Mouse (Mus musculus): ENCODE data around the gene Gal. TPM values are rescaled to one million over a fixed set of nuclear protein-coding genes. Genes with fewer than 3 reads are reported as not detected.

Gene Gal
- polyA plus RNA-seq (2015; fragmentation: Nextera tagmentation; extraction: Ambion mirVana), result 0.61 and 0.70 TPM in 2 replicates

GRCm38 (mm10) chr19:3414268-3414733 lies at the start of gene Gal:
Gal (minus strand) TSS chr19:3414544.
- 0 out of 2 replicates have a peak, but pooled peaks have one; percentile 36 for ATAC-seq (replicated peaks; ENCODE audit: low FRiP score, low read depth)
- 1% methylated on average over 24 of the region's 37 CpGs for WGBS
- H3K36me3 ChIP-seq (ENCODE audit: insufficient read depth, low read length), result no peaks in the 10 kb centered on the region

GRCm38 (mm10) chr19:3459986-3460385 lies 45.6 kb upstream of the Gal start:
- no peak for TF ChIP-seq CTCF (IDR thresholded peaks at IDR 0.05; ENCODE audit: low read depth)
- Histone ChIP-seq H3K4me2 (ENCODE audit: low read length) (no peak overlapping the region), H3K27ac (no peak overlapping the region), H3K4me3 (replicated peaks; ENCODE audit: low read depth, low read length) (no peak overlapping the region), H3K27me3 (ENCODE audit: insufficient read depth, low read length) (no peaks in the 10 kb centered on the region), H3K4me1 (replicated peaks; ENCODE audit: insufficient read depth, low read length) (no peaks in the 10 kb centered on the region), H3K9me3 (replicated peaks; ENCODE audit: low read length) (no peaks in the 10 kb centered on the region), H3K9ac (ENCODE audit: low read depth, low read length) (no peak overlapping the region), H3K36me3 (ENCODE audit: insufficient read depth, low read length) (peaks cover 86% of the 10 kb centered on the region)
- ATAC-seq (replicated peaks; ENCODE audit: low FRiP score, low read depth), result no peak
- DNase-seq (ENCODE audit: low spot score), result no peak
- WGBS, result 87% methylated on average over 3 of the region's 3 CpGs

More at GRCm38 (mm10) chr19:3414268-3414733, at the start of gene Gal:
- peak within 1 kb of the TSS; percentile 22 for H3K4me3 ChIP-seq (replicated peaks; ENCODE audit: low read depth, low read length)
- no peak within 1 kb of the TSS for H3K9ac ChIP-seq (ENCODE audit: low read depth, low read length)
- H3K9me3 ChIP-seq (replicated peaks; ENCODE audit: low read length), result no peaks in the 10 kb centered on the region
- DNase-seq (ENCODE audit: low spot score), result peak; percentile 20
- no peak within 1 kb of the TSS for H3K27ac ChIP-seq
- peak within 1 kb of the TSS; percentile 59 for H3K4me2 ChIP-seq (ENCODE audit: low read length)
- TF ChIP-seq CTCF (IDR thresholded peaks at IDR 0.05; ENCODE audit: low read depth), result no peak
- H3K4me1 ChIP-seq (replicated peaks; ENCODE audit: insufficient read depth, low read length), result peaks cover 6% of the 10 kb centered on the region; the same call in 1 of the 2 replicates
- H3K27me3 ChIP-seq (ENCODE audit: insufficient read depth, low read length), result peaks cover 9% of the 10 kb centered on the region

- no peaks in the 10 kb centered on the region for H3K27me3 ChIP-seq (ENCODE audit: insufficient read depth, low read length)
- H3K4me2 ChIP-seq (ENCODE audit: low read length), result no peak overlapping the region
- no peak for TF ChIP-seq CTCF (IDR thresholded peaks at IDR 0.05; ENCODE audit: low read depth)
- H3K9ac ChIP-seq (ENCODE audit: low read depth, low read length), result no peak overlapping the region
- DNase-seq (ENCODE audit: low spot score) (no peak), ATAC-seq (replicated peaks; ENCODE audit: low FRiP score, low read depth) (no peak)
- peaks cover 80% of the 10 kb centered on the region for H3K36me3 ChIP-seq (ENCODE audit: insufficient read depth, low read length)
- no peak overlapping the region for H3K27ac ChIP-seq
- no peaks in the 10 kb centered on the region for H3K9me3 ChIP-seq (replicated peaks; ENCODE audit: low read length)
- H3K4me1 ChIP-seq (replicated peaks; ENCODE audit: insufficient read depth, low read length), result no peaks in the 10 kb centered on the region
- WGBS, result 88% methylated on average over 6 of the region's 6 CpGs
- no peak overlapping the region for H3K4me3 ChIP-seq (replicated peaks; ENCODE audit: low read depth, low read length)
These were observed 44.2 kb upstream of the Gal start for GRCm38 (mm10) chr19:3458331-3459099.

GRCm38 (mm10) chr19:3457700-3458099 lies 43.4 kb upstream of the Gal start:
- Histone ChIP-seq H3K27me3 (ENCODE audit: insufficient read depth, low read length) (no peaks in the 10 kb centered on the region), H3K9me3 (replicated peaks; ENCODE audit: low read length) (no peaks in the 10 kb centered on the region), H3K4me3 (replicated peaks; ENCODE audit: low read depth, low read length) (no peak overlapping the region), H3K27ac (no peak overlapping the region), H3K9ac (ENCODE audit: low read depth, low read length) (no peak overlapping the region), H3K36me3 (ENCODE audit: insufficient read depth, low read length) (peaks cover 72% of the 10 kb centered on the region), H3K4me1 (replicated peaks; ENCODE audit: insufficient read depth, low read length) (no peaks in the 10 kb centered on the region), H3K4me2 (ENCODE audit: low read length) (no peak overlapping the region)
- 96% methylated on average over 4 of the region's 4 CpGs for WGBS
- ATAC-seq (replicated peaks; ENCODE audit: low FRiP score, low read depth) (no peak), DNase-seq (ENCODE audit: low spot score) (no peak)
- TF ChIP-seq CTCF (IDR thresholded peaks at IDR 0.05; ENCODE audit: low read depth), result no peak

- no peaks in the 10 kb centered on the region for H3K27me3 ChIP-seq (ENCODE audit: insufficient read depth, low read length)
- no peak for DNase-seq (ENCODE audit: low spot score)
- no peaks in the 10 kb centered on the region for H3K9me3 ChIP-seq (replicated peaks; ENCODE audit: low read length)
- WGBS, result 53% methylated on average over 6 of the region's 6 CpGs
- H3K9ac ChIP-seq (ENCODE audit: low read depth, low read length), result no peak overlapping the region
- no peaks in the 10 kb centered on the region for H3K4me1 ChIP-seq (replicated peaks; ENCODE audit: insufficient read depth, low read length)
- ATAC-seq (replicated peaks; ENCODE audit: low FRiP score, low read depth), result 0 out of 2 replicates have a peak, but pooled peaks have one; percentile 38
- H3K36me3 ChIP-seq (ENCODE audit: insufficient read depth, low read length), result peaks cover 18% of the 10 kb centered on the region
- H3K4me2 ChIP-seq (ENCODE audit: low read length), result no peak overlapping the region
- TF ChIP-seq CTCF (IDR thresholded peaks at IDR 0.05; ENCODE audit: low read depth), result no peak
- H3K27ac ChIP-seq, result no peak overlapping the region
- H3K4me3 ChIP-seq (replicated peaks; ENCODE audit: low read depth, low read length), result no peak overlapping the region
These were observed 37.3 kb upstream of the Gal start for GRCm38 (mm10) chr19:3451649-3452048.

GRCm38 (mm10) chr19:3451170-3451569 lies 36.8 kb upstream of the Gal start:
- no peak overlapping the region for H3K9ac ChIP-seq (ENCODE audit: low read depth, low read length)
- H3K4me2 ChIP-seq (ENCODE audit: low read length), result no peak overlapping the region
- 22% methylated on average over 6 of the region's 6 CpGs for WGBS
- H3K27me3 ChIP-seq (ENCODE audit: insufficient read depth, low read length), result no peaks in the 10 kb centered on the region
- H3K4me1 ChIP-seq (replicated peaks; ENCODE audit: insufficient read depth, low read length), result no peaks in the 10 kb centered on the region
- peaks cover 18% of the 10 kb centered on the region for H3K36me3 ChIP-seq (ENCODE audit: insufficient read depth, low read length)
- DNase-seq (ENCODE audit: low spot score) (peak; percentile 93), ATAC-seq (replicated peaks; ENCODE audit: low FRiP score, low read depth) (peak; percentile 50; the same call in 1 of the 2 replicates)
- no peak overlapping the region for H3K4me3 ChIP-seq (replicated peaks; ENCODE audit: low read depth, low read length)
- peak; percentile 88 for TF ChIP-seq CTCF (IDR thresholded peaks at IDR 0.05; ENCODE audit: low read depth)
- H3K9me3 ChIP-seq (replicated peaks; ENCODE audit: low read length), result no peaks in the 10 kb centered on the region
- no peak overlapping the region for H3K27ac ChIP-seq

All from kidney, postnatal 0 days (tissue).